8 mouse cellular contexts compared by ENCODE assay signal in the genomic region with DNA sequence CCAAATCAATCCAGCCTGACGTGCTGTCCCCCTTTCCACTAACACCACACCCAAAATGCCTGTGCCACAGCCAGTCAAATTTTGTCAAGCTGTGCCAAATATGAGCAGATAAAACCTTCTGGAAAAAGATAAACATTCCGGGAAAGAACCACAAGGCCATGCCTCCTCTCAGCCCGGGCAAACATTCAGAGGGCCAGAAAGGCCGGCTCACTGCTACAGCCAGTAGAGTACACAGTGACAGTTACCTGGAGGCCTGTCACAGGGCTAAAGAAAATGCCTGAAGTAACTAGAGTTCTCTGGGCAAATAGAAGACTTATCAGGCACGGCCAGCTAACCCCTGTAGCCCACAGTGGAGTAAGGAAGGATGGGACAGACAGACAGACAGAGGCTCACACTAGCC. TPM values are rescaled to one million over a fixed set of nuclear protein-coding genes. Genes with fewer than 3 reads are reported as not detected.
A peak's percentile ranks its signal among the peaks of the same experiment; 100 is the strongest.
DNase-seq lines count a peak whose midpoint lies in the region; ATAC-seq lines count a peak whose summit lies in the region.

No protein-coding gene starts in this region.

- H3K27me3 ChIP-seq in liver, embryonic 13.5 days, result no peaks in the 10 kb centered on the region
- H3K27me3 ChIP-seq in stomach, embryonic 15.5 days (replicated peaks), result no peaks in the 10 kb centered on the region

- H3K27ac ChIP-seq in liver, embryonic 13.5 days, result peak overlapping the region; percentile 95
- H3K27ac ChIP-seq in stomach, embryonic 15.5 days, result peak overlapping the region; percentile 96; the same call in 1 of the 2 replicates

- DNase-seq in ovary, adult 18-20 months (ENCODE audit: low spot score), result peak; percentile 70
- DNase-seq in ovary, postnatal 10 days (ENCODE audit: low spot score), result no peak
- DNase-seq in heart, adult 18-20 months, result peak; percentile 76 to 78
- peak; percentile 72 for DNase-seq in liver, embryonic 13.5 days
- DNase-seq in thymus, postnatal 10 days (ENCODE audit: low spot score in 2 of 2), result no peak
- DNase-seq in cerebellum, postnatal 4 days (ENCODE audit: low spot score in 2 of 2), result no peak
- DNase-seq in gastrocnemius, adult 8-10 months (ENCODE audit: low spot score in 2 of 2), result no peak

- peak; percentile 39 for ATAC-seq in liver, embryonic 13.5 days (ENCODE audit: low read depth)
- no peak for ATAC-seq in stomach, embryonic 15.5 days (ENCODE audit: insufficient read depth, low FRiP score, low read depth)

- H3K9ac ChIP-seq in liver, embryonic 13.5 days, result peak overlapping the region; percentile 97
- no peak overlapping the region for H3K9ac ChIP-seq in stomach, embryonic 15.5 days

- H3K4me2 ChIP-seq in liver, embryonic 13.5 days, result peak overlapping the region; percentile 84
- peak overlapping the region; percentile 87 for H3K4me2 ChIP-seq in stomach, embryonic 15.5 days

- WGBS in liver, embryonic 13.5 days (ENCODE audit: insufficient replicate concordance), result 6% methylated on average over 5 of the region's 5 CpGs
- 30% methylated on average over 5 of the region's 5 CpGs for WGBS in stomach, embryonic 15.5 days

- H3K4me3 ChIP-seq in liver, embryonic 13.5 days (replicated peaks), result peak overlapping the region; percentile 91
- H3K4me3 ChIP-seq in stomach, embryonic 15.5 days (replicated peaks), result peak overlapping the region; percentile 86

- peaks cover 13% of the 10 kb centered on the region for H3K36me3 ChIP-seq in liver, embryonic 13.5 days
- no peaks in the 10 kb centered on the region for H3K36me3 ChIP-seq in stomach, embryonic 15.5 days

- H3K9me3 ChIP-seq in liver, embryonic 13.5 days (replicated peaks), result no peaks in the 10 kb centered on the region
- no peaks in the 10 kb centered on the region for H3K9me3 ChIP-seq in stomach, embryonic 15.5 days

- H3K4me1 ChIP-seq in liver, embryonic 13.5 days (replicated peaks), result peaks cover 82% of the 10 kb centered on the region
- peaks cover 45% of the 10 kb centered on the region for H3K4me1 ChIP-seq in stomach, embryonic 15.5 days

RNA-seq across cellular contexts. Expression of a gene that starts 3.2 kb away (rescaled TPM):
- 10 to 100 TPM; 58.2 to 59.1 TPM for total RNA-seq in heart, adult 18-20 months (2021)
- 29.9 and 33.8 TPM in 2 replicates for polyA plus RNA-seq in liver, embryonic 13.5 days (2015; fragmentation: Nextera tagmentation; extraction: Ambion mirVana)
- 47.2 and 47.8 TPM in 2 replicates for polyA plus RNA-seq in stomach, embryonic 15.5 days (2015; fragmentation: Nextera tagmentation; extraction: Ambion mirVana)
- 10 to 100 TPM; 22.3 to 27.7 (median 23.7) TPM for total RNA-seq in gastrocnemius, adult 8-10 months (2022)

Comparison
In these comparisons a context has a peak if more than half of its experiments do, and no peak if none do; other contexts are left out.
1. DNase-seq: peak in ovary, adult 18-20 months (single experiment), heart, adult 18-20 months (2 of 2) and liver, embryonic 13.5 days (single experiment); none in ovary, postnatal 10 days (single experiment), thymus, postnatal 10 days (0 of 2), cerebellum, postnatal 4 days (0 of 2) and gastrocnemius, adult 8-10 months (0 of 2).